Mouse (Mus musculus) spleen, adult 2 months (tissue): ENCODE measurements around the gene Ppp1r14a. TPM values are rescaled to one million over a fixed set of nuclear protein-coding genes. Genes with fewer than 3 reads are reported as not detected.

ENCODE experiments used
- DNase-seq, 2 experiments: peaks; one replicate each; pipeline versions ENCODE4 v3.0.0 to v3.0.0-alpha.2; 2012 to 2021; ENCODE audit warnings: low spot score in 2 of 2, low read depth in 1 of 2
- H3K27ac ChIP-seq: fragments of 200-500 bp; 2 replicates; pipeline ENCODE4 v1.5.1; 2012; ENCODE audit warnings: low read length, inconsistent platforms; ENCODE audit not compliant: insufficient read depth
- H3K27me3 ChIP-seq: fragments of 200-500 bp; 2 replicates; pipeline ENCODE4 v1.6.1; 2012; ENCODE audit warnings: mild to moderate bottlenecking, moderate library complexity, low read length, inconsistent platforms; ENCODE audit not compliant: control insufficient read depth, insufficient read depth
- H3K36me3 ChIP-seq: fragments of 200-500 bp; 2 replicates; pipeline ENCODE4 v1.6.1; 2012; ENCODE audit warnings: mild to moderate bottlenecking, low read length, inconsistent platforms; ENCODE audit not compliant: control insufficient read depth, insufficient read depth
- H3K4me1 ChIP-seq: fragments of 200-500 bp; 2 replicates; pipeline ENCODE4 v1.6.1; 2011; ENCODE audit warnings: inconsistent platforms; ENCODE audit not compliant: control insufficient read depth, insufficient read depth, insufficient read length
- H3K4me3 ChIP-seq: fragments of 200-500 bp; 2 replicates; pipeline ENCODE4 v1.5.1; 2011; ENCODE audit warnings: mild to moderate bottlenecking, inconsistent platforms; ENCODE audit not compliant: insufficient read depth, insufficient read length; ENCODE audit errors: extremely low read depth
- CTCF ChIP-seq: fragments of 200-500 bp; IDR thresholded peaks from 2 replicates; pipeline ENCODE4 v1.5.1; 2011; ENCODE audit warnings: mild to moderate bottlenecking, inconsistent platforms; ENCODE audit not compliant: insufficient read depth, insufficient read length, insufficient replicate concordance; ENCODE audit errors: extremely low read depth
- POLR2A ChIP-seq: fragments of 200-500 bp; IDR thresholded peaks from 2 replicates; pipeline ENCODE4 v1.6.1; 2011; ENCODE audit warnings: low read depth, low read length, inconsistent platforms
- WGBS: fragments of 180-500 bp; shearing (Covaris S2); methylation state at CpG from one replicate; pipeline ENCODE4 v1.1.7; 2018; 5-methylcytosine and 5-hydroxymethylcytosine counted together
- polyA plus RNA-seq: library from polyadenylated mRNA; depleted of rRNA; stranded (reverse); fragments of >200 nt; gene quantifications from 2 replicates; pipeline ENCODE4 v1.2.3, GENCODE M21; 2012

Gene Ppp1r14a
- polyA plus RNA-seq, 1 experiment, result 27.3 TPM

GRCm38 (mm10) chr7:29262151-29262550 is 27.0 kb upstream of the Ppp1r14a start:
- TF ChIP-seq POLR2A (no peak), CTCF (no peak)
- Histone ChIP-seq H3K36me3 (0 out of 2 replicates have a peak, but pooled peaks cover 2% of the 10 kb centered on the region), H3K27ac (no peak overlapping the region), H3K4me3 (no peak overlapping the region), H3K4me1 (no peaks in the 10 kb centered on the region), H3K27me3 (no peaks in the 10 kb centered on the region)
- DNase-seq, result no peak
- 88% methylated on average over 6 of the region's 6 CpGs for WGBS

GRCm38 (mm10) chr7:29263831-29264230 is 25.3 kb upstream of the Ppp1r14a start:
- WGBS, result 93% methylated on average over 3 of the region's 3 CpGs
- Histone ChIP-seq H3K27me3 (no peaks in the 10 kb centered on the region), H3K36me3 (no peaks in the 10 kb centered on the region), H3K27ac (no peak overlapping the region), H3K4me1 (no peaks in the 10 kb centered on the region), H3K4me3 (no peak overlapping the region)
- no peak for TF ChIP-seq CTCF
- no peak for TF ChIP-seq POLR2A
- DNase-seq, result no peak

- TF ChIP-seq POLR2A (no peak), CTCF (no peak)
- WGBS, result 78% methylated on average over 7 of the region's 7 CpGs
Measured at GRCm38 (mm10) chr7:29265636-29266035, 23.5 kb upstream of the Ppp1r14a start.

GRCm38 (mm10) chr7:29266931-29267330 is 22.2 kb upstream of the Ppp1r14a start:
- no peaks in the 10 kb centered on the region for H3K36me3 ChIP-seq
- H3K27me3 ChIP-seq, result no peaks in the 10 kb centered on the region
- 85% methylated on average over 4 of the region's 4 CpGs for WGBS
- H3K4me1 ChIP-seq, result peaks cover 8% of the 10 kb centered on the region
- DNase-seq, result no peak
- no peak overlapping the region for H3K4me3 ChIP-seq
- no peak overlapping the region for H3K27ac ChIP-seq
- no peak for TF ChIP-seq POLR2A
- TF ChIP-seq CTCF, result no peak

More at GRCm38 (mm10) chr7:29265636-29266035, 23.5 kb upstream of the Ppp1r14a start:
- H3K27me3 ChIP-seq, result no peaks in the 10 kb centered on the region
- no peak overlapping the region for H3K27ac ChIP-seq
- peaks cover 2% of the 10 kb centered on the region for H3K4me1 ChIP-seq
- H3K36me3 ChIP-seq, result no peaks in the 10 kb centered on the region
- DNase-seq, result no peak
- no peak overlapping the region for H3K4me3 ChIP-seq

- WGBS, result 32% methylated on average over 4 of the region's 4 CpGs
- no peaks in the 10 kb centered on the region for H3K27me3 ChIP-seq
- H3K36me3 ChIP-seq, result no peaks in the 10 kb centered on the region
- no peak for DNase-seq
- H3K4me1 ChIP-seq, result peaks cover 8% of the 10 kb centered on the region
- TF ChIP-seq POLR2A, result no peak
- no peak for TF ChIP-seq CTCF
- H3K27ac ChIP-seq, result no peak overlapping the region
- H3K4me3 ChIP-seq, result no peak overlapping the region
Measured at GRCm38 (mm10) chr7:29270445-29270844, 18.7 kb upstream of the Ppp1r14a start.

- H3K36me3 ChIP-seq, result no peaks in the 10 kb centered on the region
- WGBS, result 84% methylated on average over 8 of the region's 8 CpGs
- no peak for TF ChIP-seq POLR2A
- TF ChIP-seq CTCF, result no peak
- H3K27ac ChIP-seq, result no peak overlapping the region
- H3K27me3 ChIP-seq, result no peaks in the 10 kb centered on the region
- DNase-seq, result no peak
- H3K4me1 ChIP-seq, result peaks cover 8% of the 10 kb centered on the region
- no peak overlapping the region for H3K4me3 ChIP-seq
Measured at GRCm38 (mm10) chr7:29271687-29272465, 17.2 kb upstream of the Ppp1r14a start.

GRCm38 (mm10) chr7:29276715-29277114 is 12.4 kb upstream of the Ppp1r14a start:
- 80% methylated on average over 5 of the region's 5 CpGs for WGBS
- Histone ChIP-seq H3K27me3 (no peaks in the 10 kb centered on the region), H3K36me3 (no peaks in the 10 kb centered on the region), H3K4me3 (no peak overlapping the region), H3K27ac (no peak overlapping the region), H3K4me1 (peaks cover 2% of the 10 kb centered on the region; the same call in 1 of the 2 replicates)
- no peak for TF ChIP-seq POLR2A
- TF ChIP-seq CTCF, result no peak
- no peak for DNase-seq
